Mouse (Mus musculus) stomach, postnatal 0 days (tissue): ENCODE measurements at regions not wholly inside any gene's neighbourhood (a gene's known extent, or its start where the extent isn't known, plus 50 kb on each side); places are given as distances from the start of the nearest gene placed in this dataset.

Experiments used
- CTCF ChIP-seq: IDR thresholded peaks from 2 replicates; pipeline ENCODE4 v1.5.1; 2016; ENCODE audit warnings: antibody characterized with exemption, low read depth, mild to moderate bottlenecking, moderate library complexity
- EP300 ChIP-seq: optimal IDR thresholded peaks from 2 replicates; pipeline ENCODE3; 2016; ENCODE audit warnings: antibody characterized with exemption

DNA sequence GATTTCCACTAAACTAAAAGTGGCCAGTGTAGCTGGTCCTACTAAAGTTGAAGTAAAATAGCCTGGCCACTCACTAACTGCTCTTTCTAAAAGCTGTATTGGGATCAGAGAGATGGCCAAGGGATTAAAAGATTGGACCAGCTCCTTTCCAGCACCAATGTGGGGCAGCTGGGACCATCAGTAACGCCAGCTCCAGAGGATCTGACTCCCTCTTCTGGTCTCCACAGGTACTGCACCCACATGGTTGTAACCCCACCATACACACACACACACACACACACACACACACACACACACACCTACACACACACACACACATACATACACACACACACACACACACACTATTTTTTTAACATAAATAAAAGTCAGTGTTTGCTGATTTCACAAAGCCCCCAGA lies 122.1 kb upstream of the Topaz1 start:
- TF ChIP-seq CTCF = peak; percentile 26; the same call in 1 of the 2 replicates
- no peak for TF ChIP-seq EP300
